Mouse (Mus musculus) spleen, postnatal 10 days (tissue): Measurements from ENCODE around the gene Supt3.

Experiments used
- DNase-seq, 2 experiments: peaks; one replicate each; pipeline ENCODE4 v3.0.0; 2021 to 2022; ENCODE audit warnings: low spot score in 2 of 2

Supt3 gene

GRCm38 (mm10) chr17:44776738-44777270 is at the start of gene Supt3:
Supt3 (plus strand) TSS chr17:44777152.
- DNase-seq = peak; percentile 98

- DNase-seq = no peak
These were observed 49.3 kb upstream of the Supt3 start for GRCm38 (mm10) chr17:44727675-44728074.

GRCm38 (mm10) chr17:44728464-44728863 is 48.5 kb upstream of the Supt3 start:
- DNase-seq = no peak

GRCm38 (mm10) chr17:44733544-44734310 is 43.2 kb upstream of the Supt3 start:
- no peak for DNase-seq

- DNase-seq = peak; percentile 32 to 47
These were observed 42.3 kb upstream of the Supt3 start for GRCm38 (mm10) chr17:44734501-44735222.

DNA sequence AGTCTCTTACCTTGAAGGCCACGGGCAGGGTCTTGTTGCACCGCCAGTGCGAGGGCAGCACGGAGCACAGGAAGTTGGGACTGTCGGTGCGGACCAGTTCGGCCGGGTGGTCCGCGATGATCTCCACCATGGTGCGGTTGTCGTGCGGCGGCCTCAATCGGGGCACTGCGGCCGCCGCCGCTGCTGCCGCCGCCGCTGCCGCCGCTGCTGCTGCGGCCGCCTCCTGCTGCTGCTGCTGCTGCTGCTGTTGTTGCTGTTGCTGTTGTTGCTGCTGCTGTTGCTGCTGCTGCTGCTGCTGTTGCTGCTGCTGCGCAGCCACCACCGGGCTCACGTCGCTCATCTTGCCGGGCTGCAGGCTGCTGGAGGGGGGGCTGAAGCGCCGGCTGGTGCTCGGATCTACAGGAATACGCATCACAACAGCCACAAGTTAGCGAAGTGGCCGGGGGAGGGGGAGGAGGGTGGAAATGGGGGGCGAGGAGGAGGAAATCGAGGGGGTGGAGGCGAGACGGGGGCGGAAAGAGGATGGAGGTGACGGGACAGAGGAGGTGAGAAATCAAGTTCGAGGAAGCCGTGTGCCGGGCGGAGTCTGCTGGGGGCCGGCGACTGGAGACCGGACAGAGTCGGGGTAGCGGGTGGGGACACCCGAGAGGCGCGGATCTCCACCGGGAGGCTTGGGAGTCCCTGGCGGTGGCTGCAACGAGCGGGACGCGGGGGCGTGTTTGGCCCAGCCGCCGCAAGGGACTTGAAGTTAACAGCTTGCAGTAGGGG is 41.5 kb upstream of the Supt3 start:
- peak; percentile 27 to 49 for DNase-seq

GRCm38 (mm10) chr17:44735991-44736561 is 40.9 kb upstream of the Supt3 start:
- DNase-seq = peak; percentile 56 to 62

- no peak for DNase-seq
These were observed 39.5 kb upstream of the Supt3 start for GRCm38 (mm10) chr17:44737275-44738120.

- DNase-seq = no peak
These were observed 38.8 kb upstream of the Supt3 start for GRCm38 (mm10) chr17:44738121-44738637.

- no peak for DNase-seq
These were observed 34.7 kb upstream of the Supt3 start for GRCm38 (mm10) chr17:44742246-44742645.

DNA sequence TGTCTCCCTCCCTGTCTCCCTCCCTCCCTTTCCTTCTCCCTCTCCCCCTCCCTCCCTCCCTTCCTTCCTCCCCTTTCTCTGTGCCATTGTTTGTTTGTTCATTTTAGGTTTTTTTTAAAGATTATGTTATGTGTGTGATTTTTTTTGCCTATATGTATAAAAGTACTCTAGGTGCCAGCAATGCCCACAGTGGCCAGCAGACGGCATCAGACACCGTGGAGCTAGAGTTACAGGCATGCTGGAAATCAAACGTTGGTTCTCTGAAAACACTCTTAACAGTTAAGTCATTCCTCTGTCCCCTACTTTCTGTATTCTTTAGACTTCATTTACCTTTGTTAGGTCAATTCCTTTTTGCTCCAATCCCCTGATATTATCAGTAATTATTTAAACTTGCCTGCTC is 33.2 kb upstream of the Supt3 start:
- DNase-seq = no peak

DNA sequence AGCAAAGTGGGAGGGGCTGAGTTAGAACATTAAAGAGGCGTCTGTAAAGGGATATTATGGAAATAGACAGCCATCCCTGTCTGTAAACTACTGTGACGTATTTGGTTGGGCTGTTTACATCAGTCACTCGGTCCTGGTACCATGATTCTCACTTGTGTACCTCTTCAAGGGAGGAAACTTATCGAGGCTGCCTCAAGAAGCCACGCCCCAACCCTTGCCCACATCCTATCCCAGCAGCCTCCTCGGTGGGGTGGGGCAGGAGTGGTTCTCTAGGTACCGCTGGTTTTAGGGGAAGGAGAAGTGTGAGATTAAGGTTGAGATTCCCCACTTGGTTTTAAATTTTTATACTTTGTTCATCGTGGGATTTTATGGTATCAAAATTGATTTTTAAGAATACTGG is 31.6 kb upstream of the Supt3 start:
- DNase-seq = no peak

DNA sequence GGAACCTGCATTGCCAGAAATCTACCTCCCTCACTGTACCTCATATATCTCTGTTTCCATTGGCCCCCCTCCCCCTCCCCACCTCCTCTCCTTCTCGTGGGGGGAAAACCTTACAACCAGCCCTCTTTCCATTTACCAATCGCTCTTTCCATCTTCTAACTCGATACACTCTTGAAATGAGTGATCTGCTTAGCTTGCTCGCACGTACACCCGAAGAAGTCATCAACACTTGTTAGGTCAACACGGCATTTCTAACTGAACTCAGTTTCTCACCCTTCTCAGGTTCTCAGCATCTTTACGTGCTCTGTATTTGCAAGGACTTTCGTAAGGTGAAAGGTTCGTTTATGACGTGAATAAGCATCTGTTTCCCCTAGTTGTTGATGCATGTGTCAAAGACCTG is 10.6 kb upstream of the Supt3 start:
- DNase-seq = no peak

GRCm38 (mm10) chr17:44766975-44767374 is 10.0 kb upstream of the Supt3 start:
- no peak for DNase-seq

GRCm38 (mm10) chr17:44767375-44767774 is 9.6 kb upstream of the Supt3 start:
- DNase-seq = no peak

DNA sequence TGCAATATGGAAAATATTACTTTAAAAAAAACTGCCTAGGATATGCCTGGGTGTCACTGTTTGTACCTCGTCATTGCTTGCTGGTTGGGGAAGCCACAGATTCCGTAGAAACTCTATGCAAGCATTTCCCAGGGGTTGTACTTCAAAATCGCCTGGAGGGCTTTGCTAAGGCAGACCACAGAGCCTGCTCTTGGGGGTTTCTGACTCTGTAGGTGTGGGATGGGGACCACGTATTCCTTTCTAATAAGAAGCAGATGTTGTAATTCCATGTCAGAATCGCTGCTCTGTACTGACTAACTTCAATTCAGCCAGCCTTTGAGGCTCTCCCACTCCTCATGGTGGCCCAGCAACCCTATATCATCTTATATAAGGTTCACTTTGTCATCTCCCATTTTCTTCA is 8.4 kb upstream of the Supt3 start:
- no peak for DNase-seq

- DNase-seq = no peak
These were observed 6.1 kb upstream of the Supt3 start for GRCm38 (mm10) chr17:44770871-44771270.

DNA sequence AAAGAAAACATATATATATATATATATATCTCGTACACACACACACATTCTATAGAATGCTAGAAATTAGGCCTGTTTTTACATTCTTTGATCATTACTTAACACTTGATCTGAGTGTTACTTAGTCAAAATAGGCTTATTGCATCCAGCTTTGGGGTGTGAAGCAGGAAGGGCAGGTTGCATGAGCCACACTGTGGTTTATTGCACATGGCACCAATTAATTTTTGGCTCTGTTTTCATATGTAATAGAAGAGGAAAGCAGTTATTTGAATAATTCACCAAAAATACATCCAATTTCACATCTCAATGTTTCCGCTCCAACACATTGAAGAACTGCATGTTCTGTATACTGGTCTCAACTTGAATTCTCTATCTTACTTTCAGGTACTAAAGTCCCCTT is 4.4 kb upstream of the Supt3 start:
- no peak for DNase-seq

- DNase-seq = peak; percentile 73 to 76
These were observed 419 bp downstream of the Supt3 start for GRCm38 (mm10) chr17:44777337-44777804.

DNA sequence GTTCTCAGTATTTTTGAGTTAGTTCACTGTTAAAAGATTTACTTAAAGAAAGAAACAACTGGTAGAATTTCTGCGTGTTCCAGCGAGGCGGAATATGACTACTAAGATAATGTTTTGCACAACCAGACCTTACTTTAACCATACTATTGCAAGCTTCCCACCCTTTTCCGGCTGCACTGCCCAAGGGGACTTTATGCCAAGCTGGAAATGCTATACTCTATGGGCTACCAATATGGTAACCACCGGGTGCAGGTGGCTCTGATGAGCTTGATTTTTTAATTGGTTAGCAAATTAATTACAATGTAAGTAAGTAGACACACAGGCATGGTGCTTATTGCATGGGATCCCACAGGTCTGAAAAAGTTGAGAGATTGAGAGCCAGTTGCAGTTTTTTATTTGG is 1.2 kb downstream of the Supt3 start:
- no peak for DNase-seq

DNA sequence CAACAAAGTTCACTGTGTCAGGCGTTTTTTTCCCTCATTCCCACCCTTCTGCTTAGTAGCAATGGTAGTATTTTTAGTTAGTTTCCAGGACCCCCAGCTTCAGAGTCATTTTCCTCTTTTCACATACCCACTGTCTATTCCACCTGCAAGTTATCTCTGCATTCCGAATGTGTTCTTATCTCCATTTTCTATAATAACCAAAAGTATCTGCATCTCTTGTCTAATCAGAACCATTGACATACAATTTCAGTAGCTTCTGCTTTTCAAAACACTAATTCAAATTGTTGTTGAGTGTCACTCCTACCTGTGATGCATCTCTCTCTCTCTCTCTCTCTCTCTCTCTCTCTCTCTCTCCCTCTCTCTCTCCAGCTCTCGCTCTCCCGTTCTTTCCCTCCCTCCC is 3.4 kb downstream of the Supt3 start:
- no peak for DNase-seq
